Mouse (Mus musculus) forebrain, embryonic 16.5 days (tissue): ENCODE measurements around the gene Clec16a. TPM values are rescaled to one million over a fixed set of nuclear protein-coding genes. Genes with fewer than 3 reads are reported as not detected.

Source experiments
- ATAC-seq: fragments of 200-750 bp; cut with Nextera tagmentation; 2 replicates; pipeline ENCODE4 v1.8.0; 2017; ENCODE audit warnings: mild to moderate bottlenecking, moderate library complexity
- H3K27ac ChIP-seq: fragments of 300-500 bp; sonication (generic); 2 replicates; pipeline ENCODE4 v1.5.1; 2014; ENCODE audit warnings: low read length, control low read depth
- H3K27me3 ChIP-seq: fragments of 300-500 bp; sonication (generic); replicated peaks from 2 replicates; pipeline ENCODE4 v1.6.1; 2014; ENCODE audit warnings: low read length; ENCODE audit not compliant: control insufficient read depth, insufficient read depth
- H3K36me3 ChIP-seq: fragments of 300-500 bp; sonication (generic); 2 replicates; pipeline ENCODE4 v1.6.1; 2014; ENCODE audit not compliant: control insufficient read depth, insufficient read depth
- H3K4me1 ChIP-seq: fragments of 300-500 bp; sonication (generic); replicated peaks from 2 replicates; pipeline ENCODE4 v1.6.1; 2014; ENCODE audit warnings: low read length; ENCODE audit not compliant: control insufficient read depth, insufficient read depth
- H3K4me2 ChIP-seq: fragments of 300-500 bp; sonication (generic); 2 replicates; pipeline ENCODE4 v1.6.1; 2014; ENCODE audit warnings: mild to moderate bottlenecking, low read length, control low read depth
- H3K4me3 ChIP-seq: fragments of 300-500 bp; sonication (generic); replicated peaks from 2 replicates; pipeline ENCODE4 v1.5.1; 2014; ENCODE audit warnings: mild to moderate bottlenecking, low read length, control low read depth
- H3K9ac ChIP-seq: fragments of 300-500 bp; sonication (generic); replicated peaks from 2 replicates; pipeline ENCODE4 v1.6.1; 2014; ENCODE audit warnings: low read depth, low read length, control low read depth
- H3K9me3 ChIP-seq: fragments of 300-500 bp; sonication (generic); 2 replicates; pipeline ENCODE4 v1.6.1; 2016; ENCODE audit warnings: low read length; ENCODE audit not compliant: control insufficient read depth
- WGBS: fragments of 180-500 bp; shearing (Covaris S2); extraction: QIAGEN DNeasy Blood & Tissue Kit; methylation state at CpG from one replicate; pipeline ENCODE4 v1.1.7; 2014; 5-methylcytosine and 5-hydroxymethylcytosine counted together
- polyA plus RNA-seq: library from polyadenylated mRNA; unstranded; fragments of >200 nt; fragmentation: Nextera tagmentation; extraction: Ambion mirVana; gene quantifications from 2 replicates; pipeline ENCODE4 v1.2.1, GENCODE M21; 2015

Clec16a gene
- polyA plus RNA-seq, 1 experiment from 2014 or later: 72.8 TPM

GRCm38 (mm10) chr16:10668991-10669703 lies 124.0 kb downstream of the Clec16a start:
- Histone ChIP-seq H3K9ac (no peak overlapping the region), H3K27ac (no peak overlapping the region), H3K36me3 (no peaks in the 10 kb centered on the region), H3K4me3 (no peak overlapping the region), H3K9me3 (no peaks in the 10 kb centered on the region), H3K4me1 (0 out of 2 replicates have a peak, but pooled peaks cover 5% of the 10 kb centered on the region), H3K4me2 (no peak overlapping the region), H3K27me3 (no peaks in the 10 kb centered on the region)
- 80% methylated on average over 7 of the region's 7 CpGs for WGBS
- ATAC-seq: no peak

- H3K4me2 ChIP-seq: no peak overlapping the region
- WGBS: 75% methylated on average over 3 of the region's 3 CpGs
- H3K4me1 ChIP-seq: 0 out of 2 replicates have a peak, but pooled peaks cover 5% of the 10 kb centered on the region
- H3K27ac ChIP-seq: no peak overlapping the region
- H3K4me3 ChIP-seq: no peak overlapping the region
- no peak for ATAC-seq
- H3K9me3 ChIP-seq: no peaks in the 10 kb centered on the region
- no peaks in the 10 kb centered on the region for H3K36me3 ChIP-seq
- no peak overlapping the region for H3K9ac ChIP-seq
- H3K27me3 ChIP-seq: no peaks in the 10 kb centered on the region
These were observed 124.8 kb downstream of the Clec16a start for GRCm38 (mm10) chr16:10669936-10670335.

DNA sequence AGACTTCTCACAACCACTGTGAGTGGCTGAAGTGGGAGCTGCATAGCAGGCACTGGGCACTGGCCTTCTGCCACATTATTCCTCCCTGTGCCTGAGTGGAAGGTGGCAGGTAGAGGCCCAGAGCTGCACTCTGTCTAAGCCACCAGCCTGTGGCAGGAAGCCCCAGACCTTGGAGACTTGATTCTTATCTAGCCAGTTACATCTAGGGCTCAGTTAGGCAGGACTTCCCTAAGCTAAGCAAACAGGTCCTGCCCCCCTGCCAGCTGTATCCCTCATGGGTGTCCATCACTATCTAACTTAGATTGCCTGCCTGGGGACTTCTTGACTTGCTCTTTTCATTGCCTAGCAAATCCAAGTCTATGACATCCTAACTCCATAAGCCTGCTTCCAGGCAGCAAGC lies 127.4 kb downstream of the Clec16a start:
- Histone ChIP-seq H3K4me2 (no peak overlapping the region), H3K4me1 (0 out of 2 replicates have a peak, but pooled peaks cover 3% of the 10 kb centered on the region), H3K4me3 (no peak overlapping the region), H3K27ac (no peak overlapping the region), H3K36me3 (no peaks in the 10 kb centered on the region), H3K9ac (no peak overlapping the region), H3K9me3 (no peaks in the 10 kb centered on the region), H3K27me3 (no peaks in the 10 kb centered on the region)
- ATAC-seq: no peak

DNA sequence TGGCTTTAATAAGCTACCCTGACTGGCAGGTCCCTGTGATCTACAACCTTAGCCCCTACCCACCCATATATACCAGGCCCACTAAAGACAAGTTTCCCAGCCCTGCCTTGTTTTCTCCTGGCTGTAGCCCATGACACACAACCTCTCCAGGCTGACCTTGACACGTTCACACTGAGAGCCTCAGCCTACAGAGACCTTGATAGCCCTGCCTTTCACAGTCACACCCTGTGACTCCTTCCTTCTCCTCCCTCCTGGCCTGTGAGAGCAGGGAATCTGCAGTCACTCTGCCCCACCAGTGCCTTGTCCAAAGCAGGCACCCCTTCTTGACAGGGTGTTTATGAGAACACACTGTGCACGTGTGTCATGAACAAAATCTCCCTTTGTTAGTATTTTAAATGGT lies 128.9 kb downstream of the Clec16a start:
- no peak overlapping the region for H3K4me2 ChIP-seq
- H3K9me3 ChIP-seq: no peaks in the 10 kb centered on the region
- H3K9ac ChIP-seq: no peak overlapping the region
- no peaks in the 10 kb centered on the region for H3K36me3 ChIP-seq
- 0 out of 2 replicates have a peak, but pooled peaks cover 3% of the 10 kb centered on the region for H3K4me1 ChIP-seq
- H3K27me3 ChIP-seq: no peaks in the 10 kb centered on the region
- no peak for ATAC-seq
- no peak overlapping the region for H3K4me3 ChIP-seq
- H3K27ac ChIP-seq: no peak overlapping the region
- 67% methylated on average over 2 of the region's 2 CpGs for WGBS

- no peak overlapping the region for H3K27ac ChIP-seq
- H3K4me3 ChIP-seq: no peak overlapping the region
- no peak for ATAC-seq
- H3K4me2 ChIP-seq: no peak overlapping the region
- H3K4me1 ChIP-seq: 0 out of 2 replicates have a peak, but pooled peaks cover 1% of the 10 kb centered on the region
- H3K9me3 ChIP-seq: no peaks in the 10 kb centered on the region
- no peaks in the 10 kb centered on the region for H3K36me3 ChIP-seq
- H3K27me3 ChIP-seq: no peaks in the 10 kb centered on the region
- 93% methylated on average over 2 of the region's 2 CpGs for WGBS
- H3K9ac ChIP-seq: no peak overlapping the region
These were observed 129.8 kb downstream of the Clec16a start for GRCm38 (mm10) chr16:10674957-10675356.

- Histone ChIP-seq H3K4me2 (no peak overlapping the region), H3K9ac (no peak overlapping the region), H3K27me3 (no peaks in the 10 kb centered on the region), H3K4me3 (no peak overlapping the region), H3K27ac (no peak overlapping the region), H3K9me3 (no peaks in the 10 kb centered on the region), H3K36me3 (no peaks in the 10 kb centered on the region), H3K4me1 (no peaks in the 10 kb centered on the region)
- 81% methylated on average over 1 of the region's 1 CpGs for WGBS
- no peak for ATAC-seq
These were observed 130.5 kb downstream of the Clec16a start for GRCm38 (mm10) chr16:10675612-10676011.

DNA sequence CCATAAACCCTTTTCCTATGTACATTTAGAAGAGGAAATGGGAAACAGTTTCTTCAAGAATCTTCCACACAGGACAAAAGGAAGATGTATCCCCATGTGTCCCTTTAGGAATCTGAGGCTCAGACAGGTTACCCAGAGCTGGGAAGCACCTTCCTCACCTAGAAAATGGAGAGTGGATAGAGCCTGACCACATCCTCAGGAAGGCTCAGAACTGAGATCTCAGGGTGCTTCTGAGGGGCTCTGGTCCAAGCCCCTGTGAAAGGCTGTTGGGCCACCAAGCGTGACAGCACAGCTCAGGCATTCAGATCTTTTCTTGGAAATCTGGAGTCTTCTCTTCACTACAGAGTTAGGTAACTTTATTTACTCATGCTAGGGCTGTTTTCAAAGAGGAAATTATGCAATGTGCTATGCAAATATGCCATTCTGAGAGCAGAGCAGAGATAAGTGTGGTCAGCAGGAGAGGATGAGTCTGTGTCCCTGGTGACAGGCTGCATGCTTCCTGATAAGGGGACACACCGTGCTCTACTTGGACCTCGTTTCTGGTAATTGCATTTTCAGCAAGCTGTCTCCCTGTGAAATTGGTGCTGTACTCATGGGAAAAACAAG lies 131.4 kb downstream of the Clec16a start:
- H3K9me3 ChIP-seq: no peaks in the 10 kb centered on the region
- no peak overlapping the region for H3K4me2 ChIP-seq
- H3K4me3 ChIP-seq: no peak overlapping the region
- ATAC-seq: no peak
- H3K27me3 ChIP-seq: no peaks in the 10 kb centered on the region
- 75% methylated on average over 3 of the region's 3 CpGs for WGBS
- H3K27ac ChIP-seq: no peak overlapping the region
- H3K36me3 ChIP-seq: no peaks in the 10 kb centered on the region
- H3K9ac ChIP-seq: no peak overlapping the region
- H3K4me1 ChIP-seq: no peaks in the 10 kb centered on the region

DNA sequence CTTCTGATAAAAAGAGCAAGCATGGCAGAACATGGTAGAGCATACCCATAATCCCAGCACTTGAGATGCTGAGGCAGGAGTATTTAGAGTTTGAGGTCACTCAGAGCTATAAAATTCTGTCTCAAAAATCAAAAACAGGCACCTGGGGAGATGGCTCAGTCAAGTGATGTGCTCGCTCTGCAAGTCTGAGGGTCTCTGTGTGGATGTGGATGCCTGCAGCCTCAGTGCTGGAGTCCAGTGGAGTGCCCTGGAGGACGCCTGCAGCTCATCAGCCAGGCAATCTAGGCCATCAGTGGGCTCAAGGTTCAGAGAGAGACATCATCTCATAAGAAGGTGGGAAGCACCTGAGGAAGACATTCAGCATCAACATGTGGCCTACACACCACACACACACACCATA lies 137.4 kb downstream of the Clec16a start:
- Histone ChIP-seq H3K27ac (no peak overlapping the region), H3K4me3 (no peak overlapping the region), H3K9ac (no peak overlapping the region), H3K27me3 (no peaks in the 10 kb centered on the region), H3K36me3 (no peaks in the 10 kb centered on the region), H3K4me1 (0 out of 2 replicates have a peak, but pooled peaks cover 2% of the 10 kb centered on the region), H3K4me2 (no peak overlapping the region), H3K9me3 (no peaks in the 10 kb centered on the region)
- WGBS: 94% methylated on average over 2 of the region's 2 CpGs
- no peak for ATAC-seq

DNA sequence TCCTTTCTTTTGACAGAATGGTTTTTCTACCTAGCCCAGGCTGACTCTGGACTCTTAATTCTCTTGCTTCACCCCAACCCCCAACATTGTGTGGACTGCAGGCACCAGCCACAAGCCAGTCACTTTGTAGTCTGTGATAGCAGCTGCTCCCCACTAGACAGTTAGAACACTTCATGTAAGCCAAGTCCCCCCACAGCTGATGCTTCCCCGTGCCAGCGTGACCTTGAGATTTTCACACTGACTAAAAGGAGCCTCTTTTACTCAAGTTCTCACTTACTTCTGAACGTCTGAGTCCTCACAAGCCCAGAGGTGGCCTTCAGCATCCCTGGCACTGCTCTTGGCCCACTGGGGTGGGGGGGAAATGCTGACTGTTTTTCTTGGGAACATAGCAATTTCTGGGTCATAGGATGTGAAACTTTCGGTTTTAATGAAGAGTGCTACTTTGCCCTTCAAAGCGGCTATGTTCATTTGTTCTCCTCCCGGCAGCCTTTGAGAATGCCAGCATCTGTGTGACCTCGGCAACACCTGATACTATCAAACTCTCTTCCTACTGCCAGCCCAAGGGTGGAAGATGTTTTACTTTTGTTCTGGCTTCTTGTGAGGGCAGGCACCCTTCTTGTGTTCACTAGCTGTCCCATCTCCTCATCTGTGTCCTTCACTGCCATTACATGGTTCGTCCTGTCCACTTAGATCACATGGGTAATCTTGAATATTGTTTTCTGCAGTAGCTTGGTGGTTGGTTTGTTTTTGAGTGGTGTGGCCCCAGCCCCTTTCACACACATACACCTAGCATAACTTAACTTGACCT lies 138.3 kb downstream of the Clec16a start:
- H3K4me3 ChIP-seq: no peak overlapping the region
- H3K36me3 ChIP-seq: no peaks in the 10 kb centered on the region
- H3K27ac ChIP-seq: no peak overlapping the region
- no peak overlapping the region for H3K4me2 ChIP-seq
- H3K9ac ChIP-seq: no peak overlapping the region
- WGBS: 78% methylated on average over 8 of the region's 8 CpGs
- no peak for ATAC-seq
- no peaks in the 10 kb centered on the region for H3K9me3 ChIP-seq
- H3K27me3 ChIP-seq: no peaks in the 10 kb centered on the region
- 0 out of 2 replicates have a peak, but pooled peaks cover 2% of the 10 kb centered on the region for H3K4me1 ChIP-seq
